ENCODE assay signal across 19 mouse cellular contexts in genomic region chr13:94809724-94810123, GRCm38 (mm10). TPM values are rescaled to one million over a fixed set of nuclear protein-coding genes. Genes with fewer than 3 reads are reported as not detected.
DNase-seq lines count a peak whose midpoint lies in the region; ATAC-seq and TF ChIP-seq lines count a peak whose summit lies in the region.
"Had no signal": no experiment of that assay in that cellular context is flagged by ENCODE, and none has a peak within 500 bp of the region (broad histone marks: within the 10 kb centered on the region; RNA-seq: fewer than 3 reads in every experiment).

No protein-coding gene starts in this region.

- peaks cover 15% of the 10 kb centered on the region for H3K4me1 ChIP-seq in kidney, adult 2 months (ENCODE audit: control insufficient read depth, insufficient read depth, low read length)
- no peaks in the 10 kb centered on the region for H3K4me1 ChIP-seq in lung, postnatal 0 days (ENCODE audit: insufficient read depth, low read depth, low read length)

- DNase-seq in kidney, adult 2 months: peak; percentile 14
- DNase-seq in kidney, adult 8-10 months: no peak
- DNase-seq in lung, postnatal 0 days (ENCODE audit: low spot score): no peak
- DNase-seq in lung, postnatal 10 days: no peak
- peak; percentile 45 for DNase-seq in ES-CJ7 (ENCODE audit: low read depth, low spot score)
- no peak for DNase-seq in brain, embryonic 14.5 days (ENCODE audit: low read depth)
- no peak for DNase-seq in cerebellum, adult 11 months
- DNase-seq: adrenal gland, postnatal 25 days; cerebellum, adult 8-10 months; heart, adult 18-20 months; layer of hippocampus, adult 9-11 months; lung, adult 2 months; right cerebral cortex, postnatal 14 days; thymus, postnatal 14 days had no signal

- no peak for TF ChIP-seq EP300 in lung, postnatal 0 days (IDR thresholded peaks at IDR 0.05)

- no peaks in the 10 kb centered on the region for H3K27me3 ChIP-seq in kidney, adult 2 months (replicated peaks; ENCODE audit: control insufficient read depth, insufficient read depth, low read length)
- no peaks in the 10 kb centered on the region for H3K27me3 ChIP-seq in lung, postnatal 0 days (replicated peaks; ENCODE audit: insufficient read depth, low read length)
- H3K27me3 ChIP-seq: forebrain, embryonic 15.5 days; hindbrain, embryonic 15.5 days; limb, embryonic 13.5 days; neural tube, embryonic 12.5 days had no signal

- no peak overlapping the region for H3K4me2 ChIP-seq in lung, postnatal 0 days (replicated peaks; ENCODE audit: low read depth, low read length)
- H3K4me2 ChIP-seq: forebrain, embryonic 15.5 days; hindbrain, embryonic 15.5 days; limb, embryonic 13.5 days; neural tube, embryonic 12.5 days had no signal

- ATAC-seq in lung, postnatal 0 days: no peak
- ATAC-seq: forebrain, embryonic 15.5 days had no signal

- 31% methylated on average over 1 of the region's 1 CpGs for WGBS in kidney, adult 2 months
- 60% methylated on average over 1 of the region's 1 CpGs for WGBS in lung, postnatal 0 days

- no peak overlapping the region for H3K9ac ChIP-seq in lung, postnatal 0 days (replicated peaks; ENCODE audit: low read depth)
- H3K9ac ChIP-seq: forebrain, embryonic 15.5 days; hindbrain, embryonic 15.5 days; limb, embryonic 13.5 days; neural tube, embryonic 12.5 days had no signal

- H3K9me3 ChIP-seq in lung, postnatal 0 days (ENCODE audit: low read length): no peaks in the 10 kb centered on the region
- H3K9me3 ChIP-seq: forebrain, embryonic 15.5 days; hindbrain, embryonic 15.5 days; limb, embryonic 13.5 days; neural tube, embryonic 12.5 days had no signal

- no peak overlapping the region for H3K27ac ChIP-seq in kidney, adult 2 months (ENCODE audit: insufficient read depth, low read depth, low read length)
- no peak overlapping the region for H3K27ac ChIP-seq in lung, postnatal 0 days (ENCODE audit: low read length)
- H3K27ac ChIP-seq: forebrain, embryonic 15.5 days; hindbrain, embryonic 15.5 days; limb, embryonic 13.5 days; neural tube, embryonic 12.5 days had no signal

- H3K36me3 ChIP-seq in kidney, adult 2 months (ENCODE audit: control insufficient read depth, insufficient read depth, low read length): no peaks in the 10 kb centered on the region
- no peaks in the 10 kb centered on the region for H3K36me3 ChIP-seq in lung, postnatal 0 days (ENCODE audit: insufficient read depth, low read length)
- H3K36me3 ChIP-seq: forebrain, embryonic 15.5 days; hindbrain, embryonic 15.5 days; limb, embryonic 13.5 days; neural tube, embryonic 12.5 days had no signal

- peak; percentile 32 for TF ChIP-seq CTCF in kidney, adult 2 months (conservative IDR thresholded peaks at IDR 0.05; ENCODE audit: insufficient read depth, insufficient read length, low read depth, low read length)
- peak; percentile 28 for TF ChIP-seq CTCF in lung, postnatal 0 days (IDR thresholded peaks at IDR 0.05)
- peak; percentile 11; the same call in 1 of the 2 replicates for TF ChIP-seq CTCF in brain, embryonic 14.5 days (IDR thresholded peaks at IDR 0.05; ENCODE audit: borderline replicate concordance, extremely low read depth, insufficient read depth, insufficient read length)

- H3K4me3 ChIP-seq in kidney, adult 2 months (ENCODE audit: insufficient read depth, low read depth, low read length): no peak overlapping the region
- H3K4me3 ChIP-seq in lung, postnatal 0 days (ENCODE audit: low read depth, low read length): no peak overlapping the region
- H3K4me3 ChIP-seq: erythroblast, embryonic 14.5 days; forebrain, embryonic 15.5 days; hindbrain, embryonic 15.5 days; limb, embryonic 13.5 days; neural tube, embryonic 12.5 days had no signal

- TF ChIP-seq POLR2A in kidney, adult 2 months (IDR thresholded peaks at IDR 0.05; ENCODE audit: low read depth, low read length): no peak
- TF ChIP-seq POLR2A in brain, embryonic 14.5 days (IDR thresholded peaks at IDR 0.05; ENCODE audit: borderline replicate concordance, extremely low read depth, insufficient read depth, insufficient read length, poor library complexity, severe bottlenecking): no peak

RNA-seq across cellular contexts. Expression of gene Tbca, which starts 21.0 kb away (rescaled TPM):
- 18.4 and 32.5 TPM in 2 replicates for polyA plus RNA-seq in kidney, adult 2 months (2012; rRNA removed)
- polyA plus RNA-seq in lung, postnatal 0 days (2015; fragmentation: Nextera tagmentation; extraction: Ambion mirVana): 210 and 212 TPM in 2 replicates
- 279 and 320 TPM in 2 replicates for polyA plus RNA-seq in brain, embryonic 14.5 days (2012; rRNA removed)

Comparison
In these comparisons a context has a peak if more than half of its experiments do, and no peak if none do; other contexts are left out.
1. DNase-seq: peak in kidney, adult 2 months (single experiment) and ES-CJ7 (single experiment); none in kidney, adult 8-10 months (0 of 2), lung, postnatal 0 days (single experiment), lung, postnatal 10 days (single experiment), brain, embryonic 14.5 days (single experiment) and cerebellum, adult 11 months (single experiment).
2. Peak in every context shown above with its lines, with median percentiles within 50 percentile points of each other: CTCF ChIP-seq.